Mouse (Mus musculus): Measurements from ENCODE around the gene Rpl9-ps6. TPM values are rescaled to one million over a fixed set of nuclear protein-coding genes. Genes with fewer than 3 reads are reported as not detected.

Rpl9-ps6 gene
- polyA plus RNA-seq (2017; shearing (Covaris generic)) = 262 TPM

DNA sequence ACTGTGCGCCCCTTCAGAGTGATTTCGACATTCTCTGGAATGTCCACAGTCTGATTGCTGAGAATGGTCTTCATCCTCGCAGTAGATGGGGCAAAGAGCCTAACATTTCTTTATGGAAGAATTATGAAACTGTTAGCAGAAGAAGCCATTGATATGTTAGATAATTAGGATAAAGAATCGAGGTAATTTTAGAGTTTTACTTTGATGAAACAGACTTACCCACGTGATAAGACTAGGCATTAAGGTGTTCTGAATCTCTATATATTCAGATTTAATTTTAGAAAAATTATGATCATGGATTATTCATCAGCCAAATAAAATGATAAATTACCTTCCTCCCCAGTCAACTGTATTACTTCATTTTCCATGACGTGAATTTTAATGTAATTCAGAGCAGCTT lies at the start of gene Rpl9-ps6:
Rpl9-ps6 (minus strand) TSS at position 101 of the 400 bp plus-strand sequence.

DNA sequence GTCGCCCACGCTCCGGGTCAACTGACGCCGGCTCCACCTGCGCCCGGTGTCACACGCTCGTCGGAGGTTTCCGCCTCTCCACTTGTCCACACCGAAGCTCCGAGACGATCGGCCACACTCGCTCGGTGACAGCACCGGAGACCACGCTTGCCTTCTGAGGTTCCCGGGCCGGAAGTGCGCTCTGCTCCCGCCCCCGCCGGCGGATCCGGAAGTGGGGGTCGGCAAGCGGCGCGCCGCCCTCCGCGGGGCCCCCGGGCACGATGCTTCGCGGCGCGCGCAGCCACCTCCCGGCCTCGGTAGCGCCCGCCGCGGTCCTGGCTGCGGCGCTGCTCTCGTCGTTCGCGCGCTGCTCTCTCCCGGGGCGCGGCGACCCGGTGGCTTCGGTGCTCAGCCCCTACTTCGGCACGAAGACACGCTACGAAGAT lies 19.3 kb upstream of the Rpl9-ps6 start, which contains the start of gene Minpp1:
Minpp1 (plus strand) TSS at position 89 of the 425 bp plus-strand sequence.

Other genes with a start within 250 kb of the Rpl9-ps6 start
- gene Sgms1, start 76.9 kb downstream of the Rpl9-ps6 start, polyA plus RNA-seq (2017; shearing (Covaris generic)) = 40.9 TPM
- 64.2 TPM for gene Minpp1, start 19.2 kb upstream of the Rpl9-ps6 start, polyA plus RNA-seq (2017; shearing (Covaris generic))
- 0.20 TPM for gene Papss2, start 129.2 kb upstream of the Rpl9-ps6 start, polyA plus RNA-seq (2017; shearing (Covaris generic))

Measured in CD4-positive, CD25-positive, alpha-beta regulatory T cell (primary cell).